Mouse (Mus musculus): ENCODE measurements around the gene Nfkb1. TPM values are rescaled to one million over a fixed set of nuclear protein-coding genes. Genes with fewer than 3 reads are reported as not detected.

Gene Nfkb1
- polyA plus RNA-seq, 1 experiment: 45.0 TPM

DNA sequence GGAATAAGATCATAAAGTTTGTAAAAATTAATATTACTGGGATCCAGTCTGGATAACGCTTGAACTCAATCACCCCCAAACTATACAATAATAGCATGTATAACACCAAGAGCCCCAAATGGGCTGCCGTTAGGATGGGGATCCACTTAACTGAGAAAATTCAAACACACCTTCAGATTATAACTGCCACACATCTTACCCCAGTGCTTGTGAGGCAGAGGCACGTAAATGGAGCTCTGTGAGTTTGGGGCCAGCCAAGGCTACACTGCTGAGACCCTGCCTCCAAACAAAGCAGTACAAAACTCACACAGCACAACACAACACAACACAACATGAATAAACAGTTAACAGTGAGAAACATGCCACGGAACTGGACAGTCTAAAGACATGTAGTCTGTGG lies 35.2 kb downstream of the Nfkb1 start:
- Histone ChIP-seq H3ac (ENCODE audit: control insufficient read depth, insufficient read length, low read depth) (no peak overlapping the region), H3K79me2 (ENCODE audit: control insufficient read depth, insufficient read depth) (no peaks in the 10 kb centered on the region), H3K79me3 (ENCODE audit: low read depth) (peaks cover 3% of the 10 kb centered on the region), H3K36me3 (ENCODE audit: control insufficient read depth, insufficient read depth) (peaks cover 78% of the 10 kb centered on the region), H3K27me3 (ENCODE audit: control insufficient read depth, insufficient read depth, insufficient read length) (no peaks in the 10 kb centered on the region), H3K4me3 (ENCODE audit: insufficient read depth, poor library complexity, severe bottlenecking) (no peak overlapping the region)
- no peak for TF ChIP-seq USF1 (IDR thresholded peaks at IDR 0.05; ENCODE audit: low read depth)

DNA sequence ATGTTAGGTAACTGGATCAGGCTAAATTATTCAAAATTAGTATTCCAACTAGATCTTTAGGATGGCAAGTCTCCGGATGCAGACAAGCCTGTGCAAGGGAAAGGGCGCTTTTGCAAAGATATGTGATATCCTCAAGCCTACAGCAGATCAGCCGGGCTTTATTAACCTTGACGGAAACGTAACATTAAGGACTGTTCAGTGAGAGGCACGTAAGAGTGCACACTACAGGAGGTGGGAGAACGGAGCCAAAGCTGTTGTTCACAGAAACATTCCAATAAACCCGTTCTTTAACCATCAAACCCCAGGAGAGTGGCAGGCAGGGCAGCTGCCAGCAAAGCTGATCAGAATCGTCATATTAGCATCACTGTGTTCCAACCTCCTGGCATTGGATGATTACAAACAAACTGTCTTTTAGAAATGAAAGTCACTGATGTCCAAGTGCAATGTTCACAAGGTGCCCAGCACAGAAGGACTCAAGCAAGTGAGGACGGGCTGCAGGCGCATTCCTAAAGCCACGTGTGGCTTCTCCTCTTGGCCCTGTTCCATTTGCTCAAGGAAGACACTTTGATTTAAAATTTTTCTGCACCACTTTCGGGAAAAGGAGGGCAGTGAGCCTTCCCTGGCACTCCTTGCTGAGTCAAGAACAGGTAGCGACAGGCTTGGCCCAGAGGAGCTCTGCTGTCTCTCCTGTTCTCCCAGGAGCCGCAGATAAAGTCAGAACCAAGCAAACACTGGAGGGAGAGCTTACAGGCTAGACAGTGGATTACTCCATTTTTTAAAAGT lies 40.4 kb downstream of the Nfkb1 start:
- H3K36me3 ChIP-seq (ENCODE audit: control insufficient read depth, insufficient read depth): peaks cover 93% of the 10 kb centered on the region
- H3ac ChIP-seq (ENCODE audit: control insufficient read depth, insufficient read length, low read depth): no peak overlapping the region
- H3K27me3 ChIP-seq (ENCODE audit: control insufficient read depth, insufficient read depth, insufficient read length): no peaks in the 10 kb centered on the region
- TF ChIP-seq CTCF (IDR thresholded peaks at IDR 0.05; ENCODE audit: control insufficient read depth, insufficient read depth, insufficient read length) (no peak), MAX (IDR thresholded peaks at IDR 0.05) (no peak)
- no peaks in the 10 kb centered on the region for H3K79me2 ChIP-seq (ENCODE audit: control insufficient read depth, insufficient read depth)
- no peak overlapping the region for H3K4me3 ChIP-seq (ENCODE audit: insufficient read depth, poor library complexity, severe bottlenecking)
- H3K79me3 ChIP-seq (ENCODE audit: low read depth): no peaks in the 10 kb centered on the region

DNA sequence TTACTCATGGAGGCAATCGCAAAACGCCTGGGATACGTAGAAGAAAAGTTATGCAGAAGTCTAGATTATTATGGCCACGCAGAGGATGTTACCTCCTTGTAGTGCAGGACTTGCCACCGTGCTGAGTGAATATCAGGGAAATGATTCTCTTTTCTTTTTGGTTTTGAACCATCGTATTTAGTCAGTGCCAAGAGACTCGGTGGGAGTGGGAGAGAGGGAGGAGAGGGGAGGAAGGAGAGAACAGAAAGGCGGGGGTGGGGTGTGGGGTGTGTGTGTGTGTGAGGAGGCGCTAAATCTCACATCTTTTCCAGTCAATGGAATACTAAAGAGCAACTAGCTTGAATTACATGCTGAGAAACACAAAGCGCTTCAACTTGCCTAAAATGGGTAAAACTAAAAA lies 41.5 kb downstream of the Nfkb1 start:
- Histone ChIP-seq H3K27me3 (ENCODE audit: control insufficient read depth, insufficient read depth, insufficient read length) (no peaks in the 10 kb centered on the region), H3ac (ENCODE audit: control insufficient read depth, insufficient read length, low read depth) (no peak overlapping the region), H3K36me3 (ENCODE audit: control insufficient read depth, insufficient read depth) (peaks cover 91% of the 10 kb centered on the region), H3K79me3 (ENCODE audit: low read depth) (no peaks in the 10 kb centered on the region), H3K79me2 (ENCODE audit: control insufficient read depth, insufficient read depth) (no peaks in the 10 kb centered on the region), H3K4me3 (ENCODE audit: insufficient read depth, poor library complexity, severe bottlenecking) (no peak overlapping the region)
- TF ChIP-seq USF1 (IDR thresholded peaks at IDR 0.05; ENCODE audit: low read depth): no peak
- no peak for TF ChIP-seq CEBPB (IDR thresholded peaks at IDR 0.05; ENCODE audit: low read depth)
- TF ChIP-seq MYOG (IDR thresholded peaks at IDR 0.05; ENCODE audit: control insufficient read depth, extremely low read depth, insufficient read length): no peak
- no peak for TF ChIP-seq MYOD1 (IDR thresholded peaks at IDR 0.05; ENCODE audit: control insufficient read depth, insufficient read length, low read depth)

DNA sequence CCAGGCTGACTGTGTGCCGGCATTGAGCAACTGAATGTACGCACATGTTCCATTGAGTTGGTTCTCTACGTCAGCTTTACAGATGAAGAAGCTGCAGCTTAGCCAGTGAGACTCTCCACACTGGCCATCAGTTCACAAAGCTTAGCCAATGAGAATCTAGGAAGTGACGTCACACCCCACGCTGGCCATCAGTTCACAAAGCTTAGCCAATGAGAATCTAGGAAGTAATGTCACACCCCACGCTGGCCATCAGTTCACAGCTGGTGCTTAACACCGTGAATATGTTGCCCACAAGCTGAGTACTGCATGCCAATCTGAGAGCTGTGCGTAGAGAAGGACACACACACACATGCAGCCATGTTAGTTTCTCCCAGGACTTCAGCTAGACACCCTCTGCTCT lies 42.8 kb downstream of the Nfkb1 start:
- TF ChIP-seq MYOG (IDR thresholded peaks at IDR 0.05; ENCODE audit: control insufficient read depth, extremely low read depth, insufficient read length): no peak
- no peak for TF ChIP-seq MYOD1 (IDR thresholded peaks at IDR 0.05; ENCODE audit: control insufficient read depth, insufficient read length, low read depth)
- no peak for TF ChIP-seq CTCF (IDR thresholded peaks at IDR 0.05; ENCODE audit: control insufficient read depth, insufficient read depth, insufficient read length)
- TF ChIP-seq MAX (IDR thresholded peaks at IDR 0.05): no peak
- no peak for TF ChIP-seq CEBPB (IDR thresholded peaks at IDR 0.05; ENCODE audit: low read depth)
- TF ChIP-seq FOSL1 (IDR thresholded peaks at IDR 0.05; ENCODE audit: insufficient read depth, low read length, poor library complexity, severe bottlenecking): no peak
- no peak for TF ChIP-seq USF1 (IDR thresholded peaks at IDR 0.05; ENCODE audit: low read depth)
- Histone ChIP-seq H3K79me2 (ENCODE audit: control insufficient read depth, insufficient read depth) (no peaks in the 10 kb centered on the region), H3ac (ENCODE audit: control insufficient read depth, insufficient read length, low read depth) (no peak overlapping the region), H3K79me3 (ENCODE audit: low read depth) (no peaks in the 10 kb centered on the region), H3K36me3 (ENCODE audit: control insufficient read depth, insufficient read depth) (peaks cover 80% of the 10 kb centered on the region), H3K4me3 (ENCODE audit: insufficient read depth, poor library complexity, severe bottlenecking) (no peak overlapping the region), H3K27me3 (ENCODE audit: control insufficient read depth, insufficient read depth, insufficient read length) (no peaks in the 10 kb centered on the region)

DNA sequence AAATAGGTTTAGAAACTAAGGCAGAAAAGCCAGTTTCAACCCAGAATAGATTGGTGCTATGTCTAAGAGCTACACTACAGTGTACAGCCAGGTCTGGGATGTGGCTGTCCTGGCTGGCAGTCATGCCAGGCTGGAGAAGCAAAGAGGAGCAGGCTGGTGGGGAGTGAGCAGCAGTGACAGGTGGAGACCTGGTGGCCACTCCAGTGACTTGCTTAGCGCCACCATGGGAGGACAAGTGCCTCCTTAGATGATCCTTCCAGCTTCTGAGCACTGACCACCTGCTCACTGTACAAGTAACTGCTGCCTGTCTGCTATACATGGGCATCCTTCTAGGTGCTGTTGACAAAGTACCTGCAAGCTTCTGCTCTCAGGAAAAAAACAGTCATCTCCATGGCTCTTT lies 44.7 kb downstream of the Nfkb1 start:
- H3K36me3 ChIP-seq (ENCODE audit: control insufficient read depth, insufficient read depth): peaks cover 77% of the 10 kb centered on the region
- no peaks in the 10 kb centered on the region for H3K79me2 ChIP-seq (ENCODE audit: control insufficient read depth, insufficient read depth)
- no peak overlapping the region for H3K4me3 ChIP-seq (ENCODE audit: insufficient read depth, poor library complexity, severe bottlenecking)
- no peak for TF ChIP-seq MYOG (IDR thresholded peaks at IDR 0.05; ENCODE audit: control insufficient read depth, extremely low read depth, insufficient read length)
- TF ChIP-seq CTCF (IDR thresholded peaks at IDR 0.05; ENCODE audit: control insufficient read depth, insufficient read depth, insufficient read length): no peak
- TF ChIP-seq FOSL1 (IDR thresholded peaks at IDR 0.05; ENCODE audit: insufficient read depth, low read length, poor library complexity, severe bottlenecking): no peak
- TF ChIP-seq USF1 (IDR thresholded peaks at IDR 0.05; ENCODE audit: low read depth): no peak
- no peak for TF ChIP-seq CEBPB (IDR thresholded peaks at IDR 0.05; ENCODE audit: low read depth)
- TF ChIP-seq MYOD1 (IDR thresholded peaks at IDR 0.05; ENCODE audit: control insufficient read depth, insufficient read length, low read depth): no peak
- TF ChIP-seq MAX (IDR thresholded peaks at IDR 0.05): no peak
- H3ac ChIP-seq (ENCODE audit: control insufficient read depth, insufficient read length, low read depth): no peak overlapping the region
- no peaks in the 10 kb centered on the region for H3K27me3 ChIP-seq (ENCODE audit: control insufficient read depth, insufficient read depth, insufficient read length)
- H3K79me3 ChIP-seq (ENCODE audit: low read depth): no peaks in the 10 kb centered on the region

DNA sequence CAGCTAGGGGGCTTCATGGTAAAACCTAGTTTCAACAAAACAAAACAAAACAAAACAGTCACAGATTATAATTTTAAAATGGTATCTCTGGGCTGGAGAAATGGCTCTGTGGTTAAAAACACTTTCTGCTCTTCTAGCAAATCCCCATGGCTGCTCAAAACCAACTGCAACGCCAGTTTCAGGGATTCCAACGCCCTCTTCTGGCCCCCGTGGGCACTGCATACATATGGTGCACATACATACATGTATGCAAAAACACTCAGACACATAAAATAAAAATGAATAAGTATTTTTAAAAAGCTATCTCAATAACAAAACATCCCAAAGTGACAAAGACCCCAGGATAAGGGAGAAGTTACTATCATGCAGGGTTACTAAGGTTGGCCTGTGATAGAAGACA lies 46.4 kb downstream of the Nfkb1 start:
- TF ChIP-seq MYOD1 (IDR thresholded peaks at IDR 0.05; ENCODE audit: control insufficient read depth, insufficient read length, low read depth) (no peak), MAX (IDR thresholded peaks at IDR 0.05) (no peak), CEBPB (IDR thresholded peaks at IDR 0.05; ENCODE audit: low read depth) (no peak), MYOG (IDR thresholded peaks at IDR 0.05; ENCODE audit: control insufficient read depth, extremely low read depth, insufficient read length) (no peak), USF1 (IDR thresholded peaks at IDR 0.05; ENCODE audit: low read depth) (no peak), CTCF (IDR thresholded peaks at IDR 0.05; ENCODE audit: control insufficient read depth, insufficient read depth, insufficient read length) (no peak), FOSL1 (IDR thresholded peaks at IDR 0.05; ENCODE audit: insufficient read depth, low read length, poor library complexity, severe bottlenecking) (no peak)
- peaks cover 76% of the 10 kb centered on the region for H3K36me3 ChIP-seq (ENCODE audit: control insufficient read depth, insufficient read depth)
- H3ac ChIP-seq (ENCODE audit: control insufficient read depth, insufficient read length, low read depth): no peak overlapping the region
- H3K4me3 ChIP-seq (ENCODE audit: insufficient read depth, poor library complexity, severe bottlenecking): no peak overlapping the region
- H3K79me2 ChIP-seq (ENCODE audit: control insufficient read depth, insufficient read depth): no peaks in the 10 kb centered on the region
- no peaks in the 10 kb centered on the region for H3K27me3 ChIP-seq (ENCODE audit: control insufficient read depth, insufficient read depth, insufficient read length)
- H3K79me3 ChIP-seq (ENCODE audit: low read depth): no peaks in the 10 kb centered on the region

All from C2C12 (cell line).